Mouse (Mus musculus) mature B cell (primary cell): Measurements from ENCODE around the gene H2-Q7.
"Not testable (repeated sequence)": the region's sequence is repeated elsewhere in the genome, so short reads cannot be mapped to it uniquely, and the experiment has no call there.

Experiments used
- in situ Hi-C: fragments of 300-500 bp; cut with MboI; formaldehyde crosslinking; loops from 2 replicates; pipeline ENCODE4 v1.14.3; 2019

Gene H2-Q7

DNA sequence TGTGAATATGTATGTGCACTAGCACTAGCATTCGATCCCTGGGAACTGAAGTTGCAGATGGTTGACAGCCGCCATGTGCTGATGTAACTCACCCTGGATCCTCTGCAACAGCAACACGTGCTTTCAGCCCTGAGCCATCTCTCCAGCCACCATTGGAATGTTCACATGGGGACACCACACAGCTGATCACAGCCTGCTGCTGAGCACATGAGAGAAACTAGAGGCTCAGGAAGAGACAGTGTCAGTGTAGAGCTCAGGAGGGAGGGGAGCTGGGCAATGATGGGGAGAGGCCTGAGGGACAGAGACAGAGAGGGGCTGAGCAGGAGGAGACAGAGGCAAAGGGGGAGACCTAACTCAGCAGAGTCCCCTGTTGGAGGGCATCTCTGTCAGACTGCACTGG, 3.4 kb upstream of the H2-Q7 start:
- in situ Hi-C loops: not testable (repeated sequence)

- in situ Hi-C loops: not testable (repeated sequence)
These were observed 1.5 kb upstream of the H2-Q7 start for GRCm38 (mm10) chr17:35437386-35437936.

GRCm38 (mm10) chr17:35438395-35438794, 560 bp upstream of the H2-Q7 start:
- in situ Hi-C loops: not testable (repeated sequence)

- in situ Hi-C loops: not testable (repeated sequence)
These were observed 366 bp downstream of the H2-Q7 start for GRCm38 (mm10) chr17:35439295-35439747.

DNA sequence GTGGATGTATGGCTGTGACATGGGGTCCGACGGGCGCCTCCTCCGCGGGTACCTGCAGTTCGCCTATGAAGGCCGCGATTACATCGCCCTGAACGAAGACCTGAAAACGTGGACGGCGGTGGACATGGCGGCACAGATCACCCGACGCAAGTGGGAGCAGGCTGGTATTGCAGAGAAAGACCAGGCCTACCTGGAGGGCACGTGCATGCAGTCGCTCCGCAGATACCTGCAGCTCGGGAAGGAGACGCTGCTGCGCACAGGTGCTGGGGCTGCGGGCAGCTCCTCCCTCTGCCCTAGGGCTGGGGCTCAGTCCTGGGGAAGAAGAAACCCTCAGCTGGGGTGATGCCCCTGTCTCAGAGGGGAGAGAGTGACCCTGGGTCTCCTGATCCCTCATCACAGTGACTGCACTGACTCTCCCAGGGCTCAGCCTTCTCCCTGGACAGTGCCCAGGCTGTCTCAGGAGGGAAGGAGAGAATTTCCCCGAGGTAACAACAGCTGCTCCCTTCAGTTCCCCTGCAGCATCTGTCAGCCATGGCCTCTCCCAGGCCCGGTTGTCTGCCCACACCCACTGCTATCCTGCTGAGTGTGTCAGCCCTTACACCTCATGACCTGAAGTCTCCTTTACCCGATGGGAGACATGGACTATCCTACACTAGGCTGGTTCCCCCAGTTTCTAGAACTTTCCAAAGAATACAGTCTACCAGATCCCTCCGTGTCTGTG, 1.1 kb downstream of the H2-Q7 start:
- in situ Hi-C loops: not testable (repeated sequence)

- in situ Hi-C loops: not testable (repeated sequence)
These were observed 3.4 kb downstream of the H2-Q7 start for GRCm38 (mm10) chr17:35442376-35442775.

GRCm38 (mm10) chr17:35444510-35444909, 5.6 kb downstream of the H2-Q7 start:
- in situ Hi-C loops: not testable (repeated sequence)

- in situ Hi-C loops: not testable (repeated sequence)
These were observed 19.3 kb downstream of the H2-Q7 start for GRCm38 (mm10) chr17:35458247-35458646.

- in situ Hi-C loops: not testable (repeated sequence)
These were observed 21.8 kb downstream of the H2-Q7 start for GRCm38 (mm10) chr17:35460513-35461341.

DNA sequence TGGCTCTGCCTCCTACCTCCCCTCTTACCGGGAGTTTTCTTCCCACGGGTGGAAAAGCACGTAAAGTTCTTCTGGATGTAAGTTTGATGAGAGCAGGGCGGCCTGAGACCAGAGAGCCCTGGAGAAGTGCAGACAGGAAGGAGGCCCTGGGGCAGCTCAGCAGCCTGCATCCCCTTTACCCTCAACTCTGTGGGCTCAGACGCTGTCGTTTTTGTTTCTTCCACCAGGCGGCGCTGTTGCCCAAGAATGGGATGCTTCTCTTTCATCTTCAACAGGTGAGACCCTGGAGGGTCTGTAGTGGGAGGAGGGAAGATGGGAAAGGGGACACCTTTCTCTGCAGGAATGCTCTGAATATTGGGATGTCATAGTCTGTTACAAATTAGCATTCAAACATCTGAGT, 26.7 kb downstream of the H2-Q7 start:
- in situ Hi-C loops: not testable (repeated sequence)

GRCm38 (mm10) chr17:35468936-35469335, 30.0 kb downstream of the H2-Q7 start:
- in situ Hi-C loops: not testable (repeated sequence)

DNA sequence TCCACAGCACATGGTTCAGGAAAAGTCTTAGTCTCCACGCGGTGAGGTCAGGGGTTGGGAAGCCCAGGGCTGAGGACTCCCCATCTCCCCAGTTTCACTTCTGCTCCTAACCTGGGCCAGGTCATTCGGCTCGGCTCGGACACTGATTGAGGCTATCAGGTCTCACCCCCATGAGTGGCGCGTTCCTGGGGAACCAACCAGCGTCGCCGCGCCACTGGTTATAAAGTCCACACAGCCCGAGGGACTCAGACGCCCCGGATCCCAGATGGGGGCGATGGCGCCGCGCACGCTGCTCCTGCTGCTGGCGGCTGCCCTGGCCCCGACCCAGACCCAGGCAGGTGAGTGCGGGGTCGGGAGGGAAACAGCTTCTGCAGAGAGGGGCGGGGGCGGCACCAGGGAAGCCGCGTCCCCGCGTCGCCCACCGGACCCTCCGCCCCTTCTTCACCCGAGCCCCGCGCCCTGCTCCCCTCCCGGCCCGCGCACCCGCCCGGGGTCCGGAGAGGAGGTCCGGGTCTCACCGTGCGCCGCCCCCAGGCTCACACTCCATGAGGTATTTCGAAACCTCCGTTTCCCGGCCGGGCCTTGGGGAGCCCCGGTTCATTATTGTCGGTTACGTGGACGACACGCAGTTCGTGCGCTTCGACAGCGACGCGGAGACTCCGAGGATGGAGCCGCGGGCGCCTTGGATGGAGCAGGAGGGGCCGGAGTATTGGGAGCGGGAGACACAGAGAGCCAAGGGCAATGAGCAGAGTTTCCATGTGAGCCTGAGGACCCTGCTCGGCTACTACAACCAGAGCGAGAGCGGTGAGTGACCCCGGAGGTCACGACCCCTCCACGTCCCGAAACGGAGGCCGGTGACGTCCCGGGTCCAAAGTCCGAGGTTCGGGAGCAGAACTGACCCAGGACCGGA, 31.1 kb downstream of the H2-Q7 start, which contains the start of gene H2-Q10:
TSS of gene H2-Q10 (plus strand) at position 248 of the 910 bp plus-strand sequence.
- in situ Hi-C loops: no loop called here

- in situ Hi-C loops: no loop called here
These were observed 45.1 kb downstream of the H2-Q7 start for GRCm38 (mm10) chr17:35484066-35484465.

DNA sequence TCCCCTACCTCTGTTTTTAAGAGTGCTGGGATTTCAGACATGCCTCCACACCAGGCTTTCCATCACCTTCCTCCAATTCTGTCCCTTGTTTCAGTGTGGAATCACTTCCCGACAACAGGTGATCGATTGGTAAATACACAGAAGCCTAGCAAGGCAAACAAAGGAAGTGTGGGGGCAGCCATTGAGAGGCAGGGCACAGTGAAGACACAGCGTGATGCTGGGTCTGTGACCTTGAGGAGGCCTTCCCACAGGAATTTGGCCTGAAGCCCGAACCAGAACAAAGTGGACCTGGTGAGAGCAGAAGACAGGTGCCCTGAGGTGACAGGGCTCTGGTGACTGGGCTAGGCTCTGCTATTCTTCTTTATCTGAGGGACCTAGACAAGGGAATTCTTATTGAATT, 46.7 kb downstream of the H2-Q7 start:
- in situ Hi-C loops: no loop called here

DNA sequence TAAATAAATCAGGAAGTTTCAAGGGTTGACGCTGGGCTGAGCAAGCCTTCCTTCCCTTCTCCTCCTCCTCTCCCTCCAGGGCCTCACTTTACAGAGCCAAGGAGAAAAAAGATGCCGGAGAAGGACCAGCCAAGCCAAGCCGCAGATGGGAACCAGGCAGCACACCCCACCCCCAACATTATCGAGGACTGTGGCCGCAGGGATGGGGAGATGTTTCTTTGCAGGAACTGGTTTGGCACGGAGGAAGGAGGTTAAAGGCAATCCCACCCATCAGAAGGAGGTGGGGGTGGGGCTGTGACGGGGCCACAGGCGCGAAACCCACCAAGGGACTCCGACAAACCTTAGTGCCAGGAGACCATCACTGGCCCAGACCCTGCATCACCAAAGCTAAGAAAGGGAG, 47.8 kb downstream of the H2-Q7 start:
- in situ Hi-C loops: no loop called here

GRCm38 (mm10) chr17:35488041-35488440, 49.1 kb downstream of the H2-Q7 start:
- in situ Hi-C loops: no loop called here

DNA sequence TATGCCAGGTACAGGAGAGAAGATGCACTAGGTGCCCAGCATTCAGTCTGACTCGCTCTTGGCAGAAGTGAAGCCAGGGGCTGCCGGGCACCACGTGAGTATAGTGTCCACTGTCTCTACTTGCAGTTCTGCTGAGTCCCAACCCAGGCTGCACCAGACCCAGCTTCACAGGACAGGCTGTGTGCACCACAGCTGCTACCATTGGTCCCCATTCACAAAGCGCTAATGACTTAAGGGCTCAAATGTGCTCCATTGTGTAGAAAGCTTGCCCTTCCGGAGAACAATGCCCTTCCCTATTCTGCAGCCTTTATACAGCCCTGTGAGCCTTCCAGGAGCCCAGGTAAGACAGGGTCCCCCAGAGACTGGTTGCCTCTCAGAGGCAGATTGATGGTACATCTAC, 51.4 kb downstream of the H2-Q7 start:
- in situ Hi-C loops: no loop called here
